Comparison of ENCODE assay signal across 29 mouse cellular contexts in the genomic region with DNA sequence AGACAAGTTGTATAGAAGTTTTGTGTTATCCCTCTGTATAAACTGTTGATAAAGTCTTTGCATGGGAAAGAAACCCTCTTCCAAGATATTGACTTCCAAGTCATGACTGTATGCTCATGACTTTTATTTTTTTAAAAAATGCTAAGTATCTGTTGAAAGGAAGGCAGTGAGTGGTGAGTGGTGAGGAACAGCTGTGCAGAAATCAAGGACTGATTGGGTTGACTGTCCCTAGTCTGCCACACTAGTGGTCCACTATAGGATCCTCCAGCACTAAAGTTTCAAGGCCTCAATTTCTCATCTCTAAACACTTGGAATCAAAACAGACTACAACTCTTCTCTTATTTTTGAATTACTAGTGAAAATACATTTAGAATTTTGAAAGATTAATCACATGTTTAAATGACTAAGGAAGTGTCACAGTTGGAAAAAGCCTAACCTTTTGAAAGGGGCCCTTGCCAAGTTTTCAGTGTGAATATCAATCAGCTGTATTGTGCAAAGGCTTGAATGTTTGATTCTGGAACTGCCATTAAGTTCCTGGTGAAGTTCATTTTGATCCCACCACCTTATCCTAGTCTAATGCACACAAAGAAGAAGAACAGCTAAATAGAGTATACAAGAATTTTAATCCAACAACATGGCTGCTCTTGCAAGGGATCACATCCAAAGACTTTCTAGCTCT.
DNase-seq lines count a peak whose midpoint lies in the region; TF ChIP-seq lines count a peak whose summit lies in the region.
"Had no signal": no experiment of that assay in that cellular context is flagged by ENCODE, and none has a peak within 500 bp of the region (broad histone marks: within the 10 kb centered on the region; RNA-seq: fewer than 3 reads in every experiment).

No protein-coding gene starts in this region.

- H3K36me3 ChIP-seq in myocyte (ENCODE audit: control insufficient read depth, insufficient read depth), result no peaks in the 10 kb centered on the region
- H3K36me3 ChIP-seq: heart, embryonic 13.5 days; hindbrain, embryonic 15.5 days; kidney, embryonic 15.5 days; limb, embryonic 10.5 days; limb, embryonic 15.5 days; liver, embryonic 13.5 days had no signal

- TF ChIP-seq CTCF in layer of hippocampus, adult 2 months (conservative IDR thresholded peaks at IDR 0.05), result no peak

- H3K79me2 ChIP-seq in myocyte (ENCODE audit: control insufficient read depth, insufficient read depth), result no peaks in the 10 kb centered on the region

- no peak overlapping the region for H3ac ChIP-seq in myocyte (ENCODE audit: control insufficient read depth, insufficient read length)

- no peak overlapping the region for H3K27ac ChIP-seq in layer of hippocampus, adult 2 months
- H3K27ac ChIP-seq: forebrain, embryonic 13.5 days; heart, embryonic 13.5 days; hindbrain, embryonic 15.5 days; kidney, embryonic 15.5 days; limb, embryonic 10.5 days; limb, embryonic 15.5 days; liver, embryonic 13.5 days; macrophage; stomach, postnatal 0 days had no signal

- no peak overlapping the region for H3K4me3 ChIP-seq in myocyte
- H3K4me3 ChIP-seq in layer of hippocampus, adult 2 months, result no peak overlapping the region
- H3K4me3 ChIP-seq: forebrain, embryonic 13.5 days; heart, embryonic 13.5 days; hindbrain, embryonic 15.5 days; kidney, embryonic 15.5 days; limb, embryonic 10.5 days; limb, embryonic 15.5 days; liver, embryonic 13.5 days had no signal

- peak; percentile 55 for DNase-seq in adrenal gland, adult 2 months
- no peak for DNase-seq in adrenal gland, postnatal 4 days (ENCODE audit: low spot score in 2 of 2)
- peak; percentile 15 to 23 for DNase-seq in adrenal gland, postnatal 36 days
- peak; percentile 28 for DNase-seq in lung, postnatal 10 days
- DNase-seq in layer of hippocampus, adult 9-10 months (ENCODE audit: low spot score), result no peak
- no peak for DNase-seq in layer of hippocampus, adult 2 months (ENCODE audit: low spot score in 2 of 2)
- no peak for DNase-seq in cerebellum, adult 18-20 months
- DNase-seq: cerebellum, adult 9-10 months; cerebellum, postnatal 36 days; gastrocnemius, postnatal 10 days; heart, postnatal 10 days; kidney, adult 18-20 months; kidney, postnatal 25 days; liver, embryonic 13.5 days; midbrain, embryonic 14.5 days; right cerebral cortex, adult 18-20 months; spleen, adult 18-20 months; thymus, adult 18-20 months; thymus, postnatal 36 days had no signal

- no peaks in the 10 kb centered on the region for H3K27me3 ChIP-seq in myocyte (ENCODE audit: control insufficient read depth, insufficient read depth, insufficient read length)
- H3K27me3 ChIP-seq: forebrain, embryonic 13.5 days; heart, embryonic 13.5 days; hindbrain, embryonic 15.5 days; kidney, embryonic 15.5 days; limb, embryonic 15.5 days; liver, embryonic 13.5 days; Patski had no signal

- no peak overlapping the region for H3K4me2 ChIP-seq in myocyte (ENCODE audit: low read depth)
- H3K4me2 ChIP-seq: forebrain, embryonic 13.5 days; heart, embryonic 13.5 days; hindbrain, embryonic 15.5 days; kidney, embryonic 15.5 days; limb, embryonic 15.5 days; liver, embryonic 13.5 days had no signal

- no peak for TF ChIP-seq POLR2A in myocyte (IDR thresholded peaks at IDR 0.05; ENCODE audit: insufficient read length, low read depth)

TF ChIP-seq in myocyte, 11 proteins besides CTCF, POLR2A, EP300 and RAD21:
- TF ChIP-seq SRF (IDR thresholded peaks at IDR 0.05; ENCODE audit: control insufficient read depth, insufficient read length, low read depth) (no peak), E2F4 (IDR thresholded peaks at IDR 0.05; ENCODE audit: insufficient read depth) (no peak), MYOD1 (IDR thresholded peaks at IDR 0.05; ENCODE audit: control insufficient read depth in 1 of 3, insufficient read length in 2 of 3, low read depth in 2 of 3) (peak in 2 of 3 experiments; percentile 66 to 67), CEBPB (IDR thresholded peaks at IDR 0.05; ENCODE audit: insufficient read depth, poor library complexity, severe bottlenecking) (no peak), USF1 (IDR thresholded peaks at IDR 0.05; ENCODE audit: low read depth) (no peak)

Comparison
In these comparisons a context has a peak if more than half of its experiments do, and no peak if none do; other contexts are left out.
1. DNase-seq: peak in adrenal gland, adult 2 months (single experiment), adrenal gland, postnatal 36 days (2 of 2) and lung, postnatal 10 days (single experiment); none in adrenal gland, postnatal 4 days (0 of 2), layer of hippocampus, adult 9-10 months (single experiment), layer of hippocampus, adult 2 months (0 of 2) and cerebellum, adult 18-20 months (0 of 2).